In the genomic region with DNA sequence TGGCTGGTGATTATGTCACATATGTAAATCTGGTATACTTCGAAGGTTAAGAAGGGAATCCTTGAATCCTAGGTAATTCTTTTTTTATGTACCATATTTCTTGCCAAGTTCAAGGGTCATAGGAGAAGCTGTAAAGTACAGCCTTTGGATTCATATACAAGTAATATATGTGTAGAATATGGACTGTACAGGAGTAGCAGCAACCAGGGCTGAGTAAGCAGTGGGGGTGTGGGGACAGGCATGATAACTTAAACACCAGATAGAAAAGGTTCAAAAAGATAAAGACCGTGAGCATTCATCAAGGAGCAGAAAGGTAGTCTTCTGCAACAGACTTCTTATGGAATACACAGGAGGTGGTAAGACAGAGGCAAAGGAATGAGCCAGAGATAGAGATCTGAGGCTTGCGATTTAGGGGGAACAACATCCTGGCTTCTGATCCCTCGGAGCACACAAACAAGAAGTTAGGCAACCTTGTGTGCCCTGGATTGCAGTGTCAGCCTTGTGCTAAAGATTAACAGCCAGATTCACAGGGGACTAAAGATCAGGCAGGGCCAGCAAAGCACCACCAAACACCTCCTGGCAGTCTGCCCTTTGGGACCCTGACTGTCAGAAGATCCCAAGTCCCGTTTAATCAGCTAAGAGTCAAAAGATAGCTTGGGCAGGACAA, we compare ENCODE assay signal across 12 mouse cellular contexts. TPM values are rescaled to one million over a fixed set of nuclear protein-coding genes. Genes with fewer than 3 reads are reported as not detected.
A peak's percentile ranks its signal among the peaks of the same experiment; 100 is the strongest.
DNase-seq lines count a peak whose midpoint lies in the region; ATAC-seq and TF ChIP-seq lines count a peak whose summit lies in the region.
"Had no signal": no experiment of that assay in that cellular context is flagged by ENCODE, and none has a peak within 500 bp of the region (broad histone marks: within the 10 kb centered on the region; RNA-seq: fewer than 3 reads in every experiment).

No protein-coding gene starts in this region.

- TF ChIP-seq EP300 in liver, embryonic 14.5 days (IDR thresholded peaks at IDR 0.05; ENCODE audit: low read depth), result no peak

- H3K27me3 ChIP-seq in heart, embryonic 12.5 days (replicated peaks), result no peaks in the 10 kb centered on the region
- no peaks in the 10 kb centered on the region for H3K27me3 ChIP-seq in intestine, postnatal 0 days (replicated peaks; ENCODE audit: control insufficient read depth, insufficient read depth, low read length)
- no peaks in the 10 kb centered on the region for H3K27me3 ChIP-seq in liver, embryonic 14.5 days (ENCODE audit: control insufficient read depth, insufficient read depth, low read length)

- no peaks in the 10 kb centered on the region for H3K9me3 ChIP-seq in heart, embryonic 12.5 days (replicated peaks)
- H3K9me3 ChIP-seq in intestine, postnatal 0 days (ENCODE audit: control insufficient read depth), result no peaks in the 10 kb centered on the region
- no peaks in the 10 kb centered on the region for H3K9me3 ChIP-seq in liver, embryonic 14.5 days (ENCODE audit: control insufficient read depth, low read length)
- H3K9me3 ChIP-seq: limb, embryonic 10.5 days had no signal

- TF ChIP-seq CTCF in intestine, postnatal 0 days (IDR thresholded peaks at IDR 0.05; ENCODE audit: low read depth), result no peak
- TF ChIP-seq CTCF in liver, embryonic 14.5 days (IDR thresholded peaks at IDR 0.05; ENCODE audit: low read depth), result no peak

- peaks cover 44% of the 10 kb centered on the region for H3K4me1 ChIP-seq in heart, embryonic 12.5 days (replicated peaks)
- 0 out of 2 replicates have a peak, but pooled peaks cover 5% of the 10 kb centered on the region for H3K4me1 ChIP-seq in intestine, postnatal 0 days (replicated peaks; ENCODE audit: control insufficient read depth, insufficient read depth, low read length)
- H3K4me1 ChIP-seq in liver, embryonic 14.5 days (replicated peaks; ENCODE audit: control insufficient read depth in 2 of 2, insufficient read depth in 2 of 2, low read length in 1 of 2), result peaks cover 0 to 3% of the 10 kb centered on the region in 2 experiments; a peak in 1 of 4 replicates
- H3K4me1 ChIP-seq: limb, embryonic 10.5 days had no signal

- DNase-seq in heart, adult 18-20 months, result no peak
- peak; percentile 78 for DNase-seq in kidney, postnatal 10 days
- peak; percentile 17 to 22 (median 20) for DNase-seq in liver, embryonic 14.5 days (ENCODE audit: low read depth in 3 of 3, low spot score in 3 of 3)
- no peak for DNase-seq in lung, postnatal 25 days (ENCODE audit: low spot score)
- no peak for DNase-seq in lung, postnatal 10 days
- DNase-seq in layer of hippocampus, postnatal 36 days, result no peak
- DNase-seq: adrenal gland, adult 8-10 months; B cell, adult 2 months; cerebellum, postnatal 14 days had no signal

- 51% methylated on average over 5 of the region's 5 CpGs for WGBS in heart, embryonic 12.5 days
- WGBS in intestine, postnatal 0 days, result 39% methylated on average over 5 of the region's 5 CpGs
- 45% methylated on average over 5 of the region's 5 CpGs for WGBS in liver, embryonic 14.5 days (ENCODE audit: insufficient replicate concordance)

- peak overlapping the region; percentile 87 for H3K27ac ChIP-seq in heart, embryonic 12.5 days (ENCODE audit: poor library complexity, severe bottlenecking)
- peak overlapping the region; percentile 46 for H3K27ac ChIP-seq in intestine, postnatal 0 days (ENCODE audit: low read depth, low read length)
- no peak overlapping the region for H3K27ac ChIP-seq in liver, embryonic 14.5 days
- H3K27ac ChIP-seq: limb, embryonic 10.5 days had no signal

- no peak overlapping the region for H3K4me3 ChIP-seq in heart, embryonic 12.5 days
- no peak overlapping the region for H3K4me3 ChIP-seq in intestine, postnatal 0 days (ENCODE audit: low read depth, low read length)
- H3K4me3 ChIP-seq in liver, embryonic 14.5 days (ENCODE audit: insufficient read depth in 1 of 2, low read depth in 2 of 2, low read length in 2 of 2), result no peak overlapping the region
- H3K4me3 ChIP-seq: limb, embryonic 10.5 days had no signal

- H3K36me3 ChIP-seq in heart, embryonic 12.5 days, result no peaks in the 10 kb centered on the region
- H3K36me3 ChIP-seq in intestine, postnatal 0 days (ENCODE audit: control insufficient read depth, insufficient read depth), result no peaks in the 10 kb centered on the region
- H3K36me3 ChIP-seq in liver, embryonic 14.5 days (replicated peaks; ENCODE audit: control insufficient read depth, insufficient read depth, low read depth), result no peaks in the 10 kb centered on the region
- H3K36me3 ChIP-seq: limb, embryonic 10.5 days had no signal

- no peak overlapping the region for H3K9ac ChIP-seq in heart, embryonic 12.5 days
- H3K9ac ChIP-seq in intestine, postnatal 0 days (ENCODE audit: low read depth, low read length), result no peak overlapping the region
- no peak overlapping the region for H3K9ac ChIP-seq in liver, embryonic 14.5 days (replicated peaks)

- no peak overlapping the region for H3K4me2 ChIP-seq in heart, embryonic 12.5 days
- peak overlapping the region; percentile 38 for H3K4me2 ChIP-seq in intestine, postnatal 0 days (replicated peaks; ENCODE audit: low read depth)
- no peak overlapping the region; the same call in 1 of the 2 replicates for H3K4me2 ChIP-seq in liver, embryonic 14.5 days (ENCODE audit: low read depth)

- ATAC-seq in heart, embryonic 12.5 days (ENCODE audit: insufficient number of reproducible peaks, low FRiP score), result no peak
- ATAC-seq in intestine, postnatal 0 days, result peak; percentile 90
- ATAC-seq in liver, embryonic 14.5 days (ENCODE audit: insufficient read depth), result peak; percentile 66

RNA-seq across cellular contexts. Expression of a gene that starts 39.9 kb away (rescaled TPM):
- polyA plus RNA-seq in heart, embryonic 12.5 days (2016; fragmentation: Nextera tagmentation; extraction: Ambion mirVana), result 51.5 and 53.5 TPM in 2 replicates
- total RNA-seq in heart, adult 18-20 months (2021), result 100 to 1,000 TPM in 1 of 2 experiments, 10 to 100 TPM in 1; 99.6 to 126 TPM
- polyA plus RNA-seq in intestine, postnatal 0 days (2015; fragmentation: Nextera tagmentation; extraction: Ambion mirVana), result 8.1 and 8.3 TPM in 2 replicates
- polyA plus RNA-seq in liver, embryonic 14.5 days (2012; rRNA removed), result 0.89 and 0.99 TPM in 2 replicates
- 1.9 and 2.2 TPM in 2 replicates for polyA plus RNA-seq in liver, embryonic 14.5 days (2014; fragmentation: Nextera tagmentation; extraction: Ambion mirVana)
- 10 to 100 TPM; 42.8 to 46.1 TPM for total RNA-seq in layer of hippocampus, postnatal 36 days (2021)

Comparison
In these comparisons a context has a peak if more than half of its experiments do, and no peak if none do; other contexts are left out.
1. DNase-seq: peak in kidney, postnatal 10 days (single experiment) and liver, embryonic 14.5 days (3 of 3); none in heart, adult 18-20 months (0 of 2), lung, postnatal 25 days (single experiment), lung, postnatal 10 days (single experiment) and layer of hippocampus, postnatal 36 days (0 of 2).